Mouse (Mus musculus) CH12.LX (cell line): ENCODE data around the gene Fnbp1. TPM values are rescaled to one million over a fixed set of nuclear protein-coding genes. Genes with fewer than 3 reads are reported as not detected.

Source experiments
- DNase-seq: peaks from one replicate; pipeline ENCODE4 v3.0.0-alpha.2; 2013; ENCODE audit errors: extremely low read depth
- H3K27ac ChIP-seq: 2 replicates; pipeline ENCODE4 v1.5.1; 2012; ENCODE audit warnings: low read depth, mild to moderate bottlenecking, control low read depth, moderate library complexity; ENCODE audit not compliant: insufficient read depth
- H3K27me3 ChIP-seq: replicated peaks from 2 replicates; pipeline ENCODE3; 2012; ENCODE audit warnings: inconsistent platforms
- H3K36me3 ChIP-seq, 2 experiments: replicated peaks in 1 of 2; 2 replicates each; pipeline versions ENCODE3 to v1.6.1; 2012; ENCODE audit warnings: inconsistent platforms in 1 of 2, low read length in 1 of 2, mild to moderate bottlenecking in 1 of 2, mixed read lengths in 1 of 2, moderate library complexity in 1 of 2; ENCODE audit not compliant: control insufficient read depth in 1 of 2, insufficient read depth in 1 of 2
- H3K4me1 ChIP-seq, 2 experiments: 2 replicates each; pipeline ENCODE4 v1.6.1; 2012; ENCODE audit warnings: inconsistent platforms in 1 of 2, moderate library complexity in 1 of 2; ENCODE audit not compliant: insufficient read depth in 2 of 2, control insufficient read depth in 1 of 2
- H3K4me2 ChIP-seq: 2 replicates; pipeline ENCODE4 v1.6.1; 2012; ENCODE audit warnings: low read depth, mild to moderate bottlenecking, control low read depth; ENCODE audit not compliant: poor library complexity, insufficient read depth, severe bottlenecking
- H3K4me3 ChIP-seq, 3 experiments: fragments of 150-350 bp in 1 of 3; sonication (generic) in 1 of 3; replicated peaks in 1 of 3; 2 replicates each; pipeline versions ENCODE3 to v1.5.1; 2011 to 2012; ENCODE audit warnings: low read depth in 2 of 3, low read length in 2 of 3, mild to moderate bottlenecking in 2 of 3, moderate library complexity in 2 of 3, control low read depth in 1 of 3, improper control_type of control experiment in 1 of 3, inconsistent platforms in 1 of 3, mixed read lengths in 1 of 3; ENCODE audit not compliant: poor library complexity in 1 of 3
- H3K79me2 ChIP-seq: replicated peaks from 2 replicates; pipeline ENCODE4 v1.6.1; 2012; ENCODE audit warnings: mild to moderate bottlenecking, moderate library complexity; ENCODE audit not compliant: control insufficient read depth, poor library complexity, insufficient read depth, severe bottlenecking; ENCODE audit errors: extremely low read depth
- H3K9ac ChIP-seq: 2 replicates; pipeline ENCODE4 v1.6.1; 2012; ENCODE audit warnings: low read depth, mild to moderate bottlenecking, control low read depth, moderate library complexity; ENCODE audit not compliant: insufficient read depth
- H3K9me3 ChIP-seq: replicated peaks from 2 replicates; pipeline ENCODE3; 2012; ENCODE audit warnings: low read length, inconsistent platforms, mixed read lengths
- BHLHE40 ChIP-seq: IDR thresholded peaks from 2 replicates; pipeline ENCODE4 v1.6.1; 2011; ENCODE audit warnings: mild to moderate bottlenecking, low read depth, low read length, improper control_type of control experiment
- CHD1 ChIP-seq: IDR thresholded peaks from 2 replicates; pipeline ENCODE4 v1.6.1; 2012; ENCODE audit warnings: low read depth, low read length, improper control_type of control experiment, inconsistent platforms
- CHD2 ChIP-seq: IDR thresholded peaks from 2 replicates; pipeline ENCODE4 v1.6.1; 2011; ENCODE audit warnings: low read length, improper control_type of control experiment
- E2F4 ChIP-seq: IDR thresholded peaks from 2 replicates; pipeline ENCODE4 v1.6.1; 2011; ENCODE audit warnings: low read depth, low read length, improper control_type of control experiment; ENCODE audit not compliant: insufficient replicate concordance
- ELF1 ChIP-seq: IDR thresholded peaks from 2 replicates; pipeline ENCODE4 v1.6.1; 2014; ENCODE audit warnings: low read depth, mild to moderate bottlenecking, inconsistent platforms, low read length, improper control_type of control experiment
- EP300 ChIP-seq: IDR thresholded peaks from 2 replicates; pipeline ENCODE4 v1.6.1; 2011; ENCODE audit warnings: low read length, improper control_type of control experiment
- ETS1 ChIP-seq: conservative IDR thresholded peaks from 2 replicates; pipeline ENCODE4 v1.6.1; 2012; ENCODE audit warnings: low read depth, mild to moderate bottlenecking, inconsistent platforms, low read length, improper control_type of control experiment, moderate library complexity
- GABPA ChIP-seq: IDR thresholded peaks from 2 replicates; pipeline ENCODE4 v1.6.1; 2012; ENCODE audit warnings: low read depth, low read length, improper control_type of control experiment, inconsistent platforms; ENCODE audit not compliant: insufficient replicate concordance
- HCFC1 ChIP-seq: IDR thresholded peaks from 2 replicates; pipeline ENCODE4 v1.6.1; 2012; ENCODE audit warnings: low read depth, mild to moderate bottlenecking, inconsistent platforms, low read length, improper control_type of control experiment
- IRF4 ChIP-seq: IDR thresholded peaks from 2 replicates; pipeline ENCODE4 v1.6.1; 2014; ENCODE audit warnings: low read depth, mild to moderate bottlenecking, inconsistent platforms, low read length, improper control_type of control experiment
- JUN ChIP-seq: IDR thresholded peaks from 2 replicates; pipeline ENCODE4 v1.6.1; 2011; ENCODE audit warnings: low read depth, mild to moderate bottlenecking, low read length, improper control_type of control experiment, moderate library complexity; ENCODE audit not compliant: insufficient read depth
- KAT2A ChIP-seq: IDR thresholded peaks from 2 replicates; pipeline ENCODE4 v1.6.1; 2012; ENCODE audit warnings: low read length, improper control_type of control experiment, inconsistent platforms; ENCODE audit not compliant: insufficient replicate concordance
- MAFK ChIP-seq: IDR thresholded peaks from 2 replicates; pipeline ENCODE4 v1.6.1; 2011; ENCODE audit warnings: low read length, improper control_type of control experiment; ENCODE audit not compliant: insufficient replicate concordance
- MEF2A ChIP-seq: IDR thresholded peaks from 2 replicates; pipeline ENCODE4 v1.6.1; 2014; ENCODE audit warnings: low read depth, mild to moderate bottlenecking, inconsistent platforms, low read length, improper control_type of control experiment, borderline replicate concordance
- MXI1 ChIP-seq: IDR thresholded peaks from 2 replicates; pipeline ENCODE4 v1.6.1; 2011; ENCODE audit warnings: mild to moderate bottlenecking, low read depth, low read length, improper control_type of control experiment
- MYC ChIP-seq: IDR thresholded peaks from 2 replicates; pipeline ENCODE4 v1.6.1; 2011; ENCODE audit warnings: low read depth, mild to moderate bottlenecking, improper control_type of control experiment, low read length
- NELFE ChIP-seq: IDR thresholded peaks from 2 replicates; pipeline ENCODE4 v1.6.1; 2011; ENCODE audit warnings: low read depth, low read length, improper control_type of control experiment
- NRF1 ChIP-seq: IDR thresholded peaks from 2 replicates; pipeline ENCODE4 v1.6.1; 2014; ENCODE audit warnings: low read depth, mild to moderate bottlenecking, inconsistent platforms, low read length, improper control_type of control experiment, moderate library complexity
- PAX5 ChIP-seq: IDR thresholded peaks from 2 replicates; pipeline ENCODE4 v1.6.1; 2012; ENCODE audit warnings: low read length, inconsistent platforms, mixed read lengths
- POLR2A ChIP-seq: IDR thresholded peaks from 2 replicates; pipeline ENCODE4 v1.6.1; 2011; ENCODE audit warnings: low read depth, mild to moderate bottlenecking, improper control_type of control experiment, low read length
- RAD21 ChIP-seq: IDR thresholded peaks from 2 replicates; pipeline ENCODE4 v1.6.1; 2011; ENCODE audit warnings: low read depth, mild to moderate bottlenecking, low read length, improper control_type of control experiment, moderate library complexity
- SMC3 ChIP-seq: IDR thresholded peaks from 2 replicates; pipeline ENCODE4 v1.6.1; 2011; ENCODE audit warnings: low read depth, low read length, improper control_type of control experiment
- TBP ChIP-seq: conservative IDR thresholded peaks from 2 replicates; pipeline ENCODE4 v1.6.1; 2011; ENCODE audit warnings: low read depth, low read length, improper control_type of control experiment
- UBTF ChIP-seq: IDR thresholded peaks from 2 replicates; pipeline ENCODE4 v1.6.1; 2012; ENCODE audit warnings: low read depth, mild to moderate bottlenecking, inconsistent platforms, low read length, improper control_type of control experiment, moderate library complexity
- ZC3H11A ChIP-seq: IDR thresholded peaks from 2 replicates; pipeline ENCODE4 v1.6.1; 2012; ENCODE audit warnings: low read depth, mild to moderate bottlenecking, inconsistent platforms, low read length, improper control_type of control experiment
- ZKSCAN1 ChIP-seq: IDR thresholded peaks from 2 replicates; pipeline ENCODE4 v1.6.1; 2012; ENCODE audit warnings: low read depth, inconsistent platforms, low read length, improper control_type of control experiment, borderline replicate concordance
- ZNF384 ChIP-seq: IDR thresholded peaks from 2 replicates; pipeline ENCODE4 v1.6.1; 2012; ENCODE audit warnings: low read depth, low read length, improper control_type of control experiment, inconsistent platforms
- dilution Hi-C: fragments of 300-500 bp; cut with MboI; formaldehyde crosslinking; loops from 2 replicates; pipeline ENCODE4 v1.14.3; 2020; ENCODE audit warnings: low sequenced_read_pairs; ENCODE audit not compliant: extremely low pct_unique_long_range_greater_than_20kb, extremely low pct_ligation_motif_present
- in situ Hi-C: fragments of 300-500 bp; cut with MboI; formaldehyde crosslinking; loops from 3 replicates; pipeline ENCODE4 v1.14.3; 2019; ENCODE audit warnings: low sequenced_read_pairs, low pct_ligation_motif_present, low pct_unique_long_range_greater_than_20kb, mixed read lengths
- polyA plus RNA-seq: library from polyadenylated mRNA; unstranded; fragments of >175 nt; gene quantifications from 2 replicates; pipeline ENCODE4 v1.2.1, GENCODE M21; 2012; ENCODE audit warnings: low read depth; ENCODE audit not compliant: insufficient read length
- total RNA-seq, 2 experiments: library from RNA; depleted of rRNA; stranded (reverse); fragments of 300-350 nt in 1 of 2; fragments of >200 nt in 1 of 2; gene quantifications; 2 replicates each; pipeline ENCODE4 v1.2.3; 2012 to 2014

The Fnbp1 gene
- total and polyA plus RNA-seq, 3 experiments, result 29.6 to 133 (median 50.5) TPM

DNA sequence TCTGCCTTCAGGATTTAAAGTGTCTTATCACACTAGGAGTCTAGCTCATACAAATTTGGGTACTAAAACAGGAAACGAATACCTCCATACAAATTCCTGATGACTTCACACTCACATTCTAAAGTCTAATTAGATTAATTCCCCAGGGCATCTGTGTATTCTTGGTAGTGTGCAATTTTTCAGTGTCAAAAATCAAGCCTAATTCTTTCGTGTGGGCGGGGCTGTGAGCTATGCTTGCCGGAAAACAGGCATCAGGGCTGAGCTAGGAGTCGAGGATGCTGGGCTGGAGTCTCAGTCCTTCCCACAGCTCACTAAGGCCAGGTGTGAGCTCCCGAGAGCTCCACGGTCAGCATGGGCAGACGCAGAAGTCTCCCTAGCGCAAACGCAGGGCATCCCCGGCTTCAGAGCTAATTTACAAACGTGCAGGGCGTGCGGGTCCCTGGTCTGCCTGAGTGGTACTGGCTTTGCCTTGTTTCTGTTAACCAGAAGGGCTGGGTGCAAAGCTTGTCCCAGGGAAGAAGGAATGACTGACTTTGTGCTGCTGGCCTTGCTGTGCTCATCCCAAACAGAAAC lies 4.7 kb downstream of the Fnbp1 start (continued):
- TF ChIP-seq JUN, result no peak
- TF ChIP-seq TBP, result no peak
- peak; percentile 63 for TF ChIP-seq NRF1

- dilution Hi-C loops, result no loop called here
- H3K4me1 ChIP-seq, result peaks cover 15 to 66% of the 10 kb centered on the region in 2 experiments
Measured at GRCm38 (mm10) chr2:31136338-31136737, 5.5 kb downstream of the Fnbp1 start.

DNA sequence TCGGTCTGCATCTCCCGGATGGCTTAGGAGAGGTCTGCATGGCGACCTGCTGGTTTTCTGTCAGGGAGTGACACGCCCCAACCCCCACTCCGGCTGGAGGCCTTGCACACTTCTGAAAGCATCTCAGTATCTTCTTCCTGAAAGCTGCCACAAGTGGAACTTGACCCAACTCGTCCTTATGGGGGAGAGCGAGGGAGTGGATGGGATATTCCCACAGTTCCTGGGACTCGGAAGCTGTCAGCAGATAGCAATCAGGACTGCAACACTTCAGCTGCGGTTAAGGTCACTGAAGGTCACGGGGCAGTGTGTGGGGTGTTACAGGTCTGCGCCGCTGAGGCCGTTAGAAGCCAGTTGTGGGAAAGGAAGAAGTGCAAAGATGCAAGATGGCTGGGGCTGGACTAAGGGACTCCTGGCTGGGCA lies 6.3 kb downstream of the Fnbp1 start:
- in situ Hi-C loops, result no loop called here
- peaks cover 98% of the 10 kb centered on the region for H3K79me2 ChIP-seq
- H3K27me3 ChIP-seq, result no peaks in the 10 kb centered on the region
- dilution Hi-C loops, result no loop called here
- peaks cover 23 to 74% of the 10 kb centered on the region in 2 experiments for H3K4me1 ChIP-seq
- peak overlapping the region; percentile 45 for H3K4me2 ChIP-seq
- peaks cover 0 to 36% of the 10 kb centered on the region in 2 experiments for H3K36me3 ChIP-seq
- peak overlapping the region; percentile 57; the same call in 1 of the 2 replicates for H3K9ac ChIP-seq
- H3K27ac ChIP-seq, result peak overlapping the region; percentile 61
- no peak for DNase-seq
- H3K9me3 ChIP-seq, result no peaks in the 10 kb centered on the region
- H3K4me3 ChIP-seq, result no peak overlapping the region
- TF ChIP-seq SMC3, result no peak
- TF ChIP-seq MAFK, result no peak
- no peak for TF ChIP-seq NRF1
- TF ChIP-seq ZKSCAN1, result no peak
- no peak for TF ChIP-seq ZNF384
- no peak for TF ChIP-seq NELFE
- no peak for TF ChIP-seq MXI1
- TF ChIP-seq MYC, result no peak
- TF ChIP-seq TBP, result no peak
- peak; percentile 75 for TF ChIP-seq BHLHE40
- no peak for TF ChIP-seq E2F4
- TF ChIP-seq PAX5, result no peak
- TF ChIP-seq UBTF, result no peak
- peak; percentile 46 for TF ChIP-seq IRF4
- no peak for TF ChIP-seq ZC3H11A
- TF ChIP-seq MEF2A, result no peak
- no peak for TF ChIP-seq ELF1
- TF ChIP-seq EP300, result no peak
- no peak for TF ChIP-seq GABPA
- no peak for TF ChIP-seq POLR2A
- no peak for TF ChIP-seq HCFC1
- peak; percentile 47; the same call in 1 of the 2 replicates for TF ChIP-seq CHD1
- TF ChIP-seq JUN, result no peak
- TF ChIP-seq KAT2A, result no peak
- TF ChIP-seq CHD2, result peak; percentile 67
- no peak for TF ChIP-seq RAD21

More at GRCm38 (mm10) chr2:31136338-31136737, 5.5 kb downstream of the Fnbp1 start:
- no peak for DNase-seq
- Histone ChIP-seq H3K79me2 (peaks cover 98% of the 10 kb centered on the region), H3K9ac (peak overlapping the region; percentile 57; the same call in 1 of the 2 replicates), H3K27ac (peak overlapping the region; percentile 61), H3K27me3 (no peaks in the 10 kb centered on the region), H3K4me2 (peak overlapping the region; percentile 45), H3K4me3 (peak overlapping the region in 1 of 3 experiments; percentile 5), H3K9me3 (no peaks in the 10 kb centered on the region), H3K36me3 (peaks cover 0 to 28% of the 10 kb centered on the region in 2 experiments)
- in situ Hi-C loops, result no loop called here
- TF ChIP-seq MYC (no peak), TBP (no peak), ZNF384 (no peak), NELFE (no peak), IRF4 (peak; percentile 44; the same call in 1 of the 2 replicates), MEF2A (no peak), BHLHE40 (peak; percentile 80), RAD21 (no peak), ETS1 (peak; percentile 55)
